Mouse (Mus musculus) induced T-regulatory cell, adult 2 months (primary cell): ENCODE measurements at regions not wholly inside any gene's neighbourhood (a gene's known extent, or its start where the extent isn't known, plus 50 kb on each side); places are given as distances from the start of the nearest gene placed in this dataset.
"Not testable (repeated sequence)": the region's sequence is repeated elsewhere in the genome, so short reads cannot be mapped to it uniquely, and the experiment has no call there.

Experiments used
- DNase-seq: peaks from one replicate; pipeline ENCODE4 v3.0.0-alpha.2; 2012; ENCODE audit warnings: low read depth

GRCm38 (mm10) chr1:13042326-13042725 is 1628.4 kb downstream of the A830018L16Rik start:
- no peak for DNase-seq

GRCm38 (mm10) chr1:13050140-13050775 is 1636.4 kb downstream of the A830018L16Rik start:
- DNase-seq = peak; percentile 66

- not testable (repeated sequence) for DNase-seq
Measured at GRCm38 (mm10) chr1:13051433-13052066, 1637.6 kb downstream of the A830018L16Rik start.

GRCm38 (mm10) chr1:13052067-13052460 is 1638.2 kb downstream of the A830018L16Rik start:
- DNase-seq = peak; percentile 69

- no peak for DNase-seq
Measured at GRCm38 (mm10) chr1:13057741-13058140, 1643.8 kb downstream of the A830018L16Rik start.

- no peak for DNase-seq
Measured at GRCm38 (mm10) chr1:13059616-13060320, 1645.9 kb downstream of the A830018L16Rik start.
